In the genomic region with DNA sequence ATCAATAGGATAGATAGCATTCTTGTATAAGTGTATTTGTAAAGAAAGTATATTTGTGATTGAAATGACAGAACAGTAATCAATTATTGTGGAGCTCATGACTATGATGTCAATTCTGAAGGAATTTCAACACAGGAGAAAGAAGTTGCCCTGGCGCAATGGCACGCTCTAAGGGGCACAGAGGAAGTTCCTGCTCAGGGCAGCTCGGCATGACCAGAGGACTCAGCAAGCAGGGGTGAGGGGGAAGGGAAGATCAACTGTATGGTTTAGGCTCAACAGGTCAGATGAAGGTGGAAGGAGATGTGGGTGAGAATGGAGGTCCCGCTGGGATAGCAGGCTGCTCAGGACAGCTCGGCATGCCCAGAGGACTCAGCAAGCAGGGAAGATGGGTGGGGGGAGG, we compare ENCODE assay signal across 28 mouse cellular contexts. TPM values are rescaled to one million over a fixed set of nuclear protein-coding genes. Genes with fewer than 3 reads are reported as not detected.
DNase-seq lines count a peak whose midpoint lies in the region; ATAC-seq and TF ChIP-seq lines count a peak whose summit lies in the region.
"Had no signal": no experiment of that assay in that cellular context is flagged by ENCODE, and none has a peak within 500 bp of the region (broad histone marks: within the 10 kb centered on the region; RNA-seq: fewer than 3 reads in every experiment).

No protein-coding gene starts in this region.

- ATAC-seq in megakaryocyte, adult 5-6 weeks (ENCODE audit: poor library complexity, severe bottlenecking): peak; percentile 94
- peak; percentile 61; the same call in 1 of the 2 replicates for ATAC-seq in neutrophil, adult 5-6 weeks (ENCODE audit: extremely low read depth, insufficient number of reproducible peaks, low FRiP score, poor library complexity, severe bottlenecking)
- ATAC-seq: activated CD4-positive, CD25-positive, alpha-beta regulatory T cell, adult 4 months; forebrain, embryonic 15.5 days; intestine, embryonic 15.5 days had no signal

- no peak overlapping the region for H3K4me3 ChIP-seq in bone marrow macrophage, adult 2 months (ENCODE audit: insufficient read depth, low read length)
- H3K4me3 ChIP-seq: embryonic facial prominence, embryonic 10.5 days; embryonic facial prominence, embryonic 13.5 days; erythroblast, embryonic 14.5 days; forebrain, embryonic 12.5 days; forebrain, embryonic 15.5 days; heart, embryonic 12.5 days; heart, embryonic 15.5 days; hindbrain, embryonic 15.5 days; intestine, embryonic 15.5 days had no signal

- peak overlapping the region; percentile 48; the same call in 1 of the 2 replicates for H3K27ac ChIP-seq in bone marrow macrophage, adult 2 months (ENCODE audit: insufficient read depth, low read depth, low read length)
- H3K27ac ChIP-seq: embryonic facial prominence, embryonic 10.5 days; embryonic facial prominence, embryonic 13.5 days; forebrain, embryonic 12.5 days; forebrain, embryonic 15.5 days; heart, embryonic 15.5 days; hindbrain, embryonic 15.5 days; intestine, embryonic 15.5 days had no signal

- TF ChIP-seq POLR2A in bone marrow macrophage, adult 2 months (IDR thresholded peaks at IDR 0.05; ENCODE audit: borderline replicate concordance, low read depth, low read length): no peak

- H3K4me1 ChIP-seq in bone marrow macrophage, adult 2 months (ENCODE audit: control insufficient read depth, insufficient read depth, low read length): peaks cover 24% of the 10 kb centered on the region
- H3K4me1 ChIP-seq: embryonic facial prominence, embryonic 10.5 days; forebrain, embryonic 12.5 days; forebrain, embryonic 15.5 days; heart, embryonic 12.5 days; heart, embryonic 15.5 days; hindbrain, embryonic 15.5 days; intestine, embryonic 15.5 days had no signal

- no peak for TF ChIP-seq CTCF in bone marrow macrophage, adult 2 months (IDR thresholded peaks at IDR 0.05; ENCODE audit: low read depth, low read length)

- peak; percentile 45 for DNase-seq in 416B (ENCODE audit: low read depth)
- no peak for DNase-seq in frontal cortex, postnatal 10 days (ENCODE audit: low spot score in 2 of 2)
- DNase-seq in layer of hippocampus, adult 11-12 months (ENCODE audit: low spot score): no peak
- no peak for DNase-seq in cerebellum, adult 9-11 months
- DNase-seq: adrenal gland, adult 8-10 months; gastrocnemius, postnatal 36 days had no signal

RNA-seq across cellular contexts. Expression of a gene that starts 30.0 kb away (rescaled TPM):
- polyA plus RNA-seq in bone marrow macrophage, adult 2 months (2012; ENCODE audit: insufficient read depth, insufficient read length, missing spikeins): 161 and 193 TPM in 2 replicates
- 149 and 170 TPM in 2 replicates for total RNA-seq in megakaryocyte, adult 5-6 weeks (2015)
- 140 and 184 TPM in 2 replicates for total RNA-seq in megakaryocyte, adult 5-6 weeks (2017)
- total RNA-seq in neutrophil, adult 5-6 weeks (2017): 214 and 217 TPM in 2 replicates

RNA-seq across cellular contexts. Expression of a gene that starts 40.2 kb away (rescaled TPM):
- polyA plus RNA-seq in bone marrow macrophage, adult 2 months (2012; ENCODE audit: insufficient read depth, insufficient read length, missing spikeins): not detected in 2 replicates
- not detected in 2 replicates for total RNA-seq in megakaryocyte, adult 5-6 weeks (2015)
- total RNA-seq in megakaryocyte, adult 5-6 weeks (2017): not detected in 2 replicates
- total RNA-seq in neutrophil, adult 5-6 weeks (2017): not detected in 2 replicates
- total RNA-seq: adrenal gland, postnatal 25 days; ES-E14; gastrocnemius, adult 18-20 months; gastrocnemius, postnatal 10 days; gastrocnemius, postnatal 36 days; heart, adult 18-20 months; heart, postnatal 10 days; heart, postnatal 4 days had no signal
- polyA plus RNA-seq: activated CD4-positive, CD25-positive, alpha-beta regulatory T cell, adult 4 months; cortical plate, adult 2 months; embryonic facial prominence, embryonic 10.5 days; embryonic facial prominence, embryonic 13.5 days; erythroblast, embryonic 14.5 days; forebrain, embryonic 12.5 days; forebrain, embryonic 15.5 days; heart, embryonic 12.5 days; heart, embryonic 15.5 days; hindbrain, embryonic 11.5 days; hindbrain, embryonic 15.5 days; intestine, embryonic 15.5 days had no signal

RNA-seq across cellular contexts. Expression of a gene that starts 50.0 kb away (rescaled TPM):
- 66.8 and 71.4 TPM in 2 replicates for polyA plus RNA-seq in bone marrow macrophage, adult 2 months (2012; ENCODE audit: insufficient read depth, insufficient read length, missing spikeins)
- 34.0 and 38.5 TPM in 2 replicates for total RNA-seq in megakaryocyte, adult 5-6 weeks (2015)
- 8.2 and 12.2 TPM in 2 replicates for total RNA-seq in megakaryocyte, adult 5-6 weeks (2017)
- total RNA-seq in neutrophil, adult 5-6 weeks (2017): 7.3 and 8.1 TPM in 2 replicates
- polyA plus RNA-seq: activated CD4-positive, CD25-positive, alpha-beta regulatory T cell, adult 4 months had no signal

RNA-seq across cellular contexts. Expression of a gene that starts 50.2 kb away (rescaled TPM):
- polyA plus RNA-seq in bone marrow macrophage, adult 2 months (2012; ENCODE audit: insufficient read depth, insufficient read length, missing spikeins): 1.4 and 2.1 TPM in 2 replicates
- total RNA-seq in megakaryocyte, adult 5-6 weeks (2015): 9.8 and 10.4 TPM in 2 replicates
- total RNA-seq in megakaryocyte, adult 5-6 weeks (2017): 3.3 and 8.8 TPM in 2 replicates
- 3.1 and 3.4 TPM in 2 replicates for total RNA-seq in neutrophil, adult 5-6 weeks (2017)

RNA-seq across cellular contexts. Expression of a gene that starts 50.7 kb away (rescaled TPM):
- polyA plus RNA-seq in bone marrow macrophage, adult 2 months (2012; ENCODE audit: insufficient read depth, insufficient read length, missing spikeins): 19.2 and 21.6 TPM in 2 replicates
- 3.8 and 5.9 TPM in 2 replicates for total RNA-seq in megakaryocyte, adult 5-6 weeks (2015)
- total RNA-seq in megakaryocyte, adult 5-6 weeks (2017): 12.9 and 24.2 TPM in 2 replicates
- total RNA-seq in neutrophil, adult 5-6 weeks (2017): 9.4 and 11.8 TPM in 2 replicates
